Mouse (Mus musculus): ENCODE data around the gene Tagap1. TPM values are rescaled to one million over a fixed set of nuclear protein-coding genes. Genes with fewer than 3 reads are reported as not detected.
A peak's percentile ranks its signal among the peaks of the same experiment; 100 is the strongest.
"Not testable (repeated sequence)": the region's sequence is repeated elsewhere in the genome, so short reads cannot be mapped to it uniquely, and the experiment has no call there.

The Tagap1 gene
- total RNA-seq, 2 experiments from 2014 or later = 7.7 to 9.0 TPM

- DNase-seq = not testable (repeated sequence)
Measured at GRCm38 (mm10) chr17:6962339-6962738, 1.4 kb upstream of the Tagap1 start.

GRCm38 (mm10) chr17:6961181-6962000, 435 bp upstream of the Tagap1 start:
- DNase-seq = not testable (repeated sequence)

GRCm38 (mm10) chr17:6960349-6960748, 607 bp downstream of the Tagap1 start:
- not testable (repeated sequence) for DNase-seq

GRCm38 (mm10) chr17:6959543-6960259, 1.3 kb downstream of the Tagap1 start:
- not testable (repeated sequence) for DNase-seq

- not testable (repeated sequence) for DNase-seq
Measured at GRCm38 (mm10) chr17:6958881-6959280, 2.1 kb downstream of the Tagap1 start.

- DNase-seq = not testable (repeated sequence)
Measured at GRCm38 (mm10) chr17:6948769-6949228, 12.2 kb downstream of the Tagap1 start.

- DNase-seq = peak; percentile 71
Measured at GRCm38 (mm10) chr17:6947984-6948768, 12.8 kb downstream of the Tagap1 start, which contains the start of gene Rsph3b. TSS of gene Rsph3b (minus strand) at chr17:6948682.

GRCm38 (mm10) chr17:6947637-6947983, 13.3 kb downstream of the Tagap1 start:
- not testable (repeated sequence) for DNase-seq

GRCm38 (mm10) chr17:6942560-6942959, 18.4 kb downstream of the Tagap1 start:
- not testable (repeated sequence) for DNase-seq

- not testable (repeated sequence) for DNase-seq
Measured at GRCm38 (mm10) chr17:6931625-6932024, 29.3 kb downstream of the Tagap1 start.

GRCm38 (mm10) chr17:6920351-6920894, 40.5 kb downstream of the Tagap1 start:
- DNase-seq = not testable (repeated sequence)

GRCm38 (mm10) chr17:6919388-6919787, 41.6 kb downstream of the Tagap1 start:
- DNase-seq = not testable (repeated sequence)

- DNase-seq = not testable (repeated sequence)
Measured at GRCm38 (mm10) chr17:6915282-6915681, 45.7 kb downstream of the Tagap1 start.

- not testable (repeated sequence) for DNase-seq
Measured at GRCm38 (mm10) chr17:6914066-6914465, 46.9 kb downstream of the Tagap1 start.

Other genes with a start within 250 kb of the Tagap1 start
- gene Ezr, start 178.4 kb downstream of the Tagap1 start, total RNA-seq (2021) = 10 to 100 TPM; 24.0 to 24.9 TPM
- gene Rsph3b, start 12.5 kb downstream of the Tagap1 start, total RNA-seq (2021) = 10 to 100 TPM; 19.7 to 22.9 TPM
- 100 to 1,000 TPM; 120 to 143 TPM for gene Rnaset2b, start 9.5 kb upstream of the Tagap1 start, total RNA-seq (2021)
- gene Gm49721, start 17.7 kb upstream of the Tagap1 start, total RNA-seq (2021) = not detected
- gene Gm1604a, start 64.4 kb upstream of the Tagap1 start, total RNA-seq (2021) = not detected
- gene Rps6ka2, start 209.0 kb upstream of the Tagap1 start, total RNA-seq (2021) = 10 to 100 TPM; 42.5 to 45.1 TPM

All from gastrocnemius, postnatal 10 days (tissue).